Mouse (Mus musculus): Measurements from ENCODE around the gene Pecr. TPM values are rescaled to one million over a fixed set of nuclear protein-coding genes. Genes with fewer than 3 reads are reported as not detected.
A peak's percentile ranks its signal among the peaks of the same experiment; 100 is the strongest.

Pecr gene
- polyA plus RNA-seq, 1 experiment from 2014 or later = 84.2 TPM

GRCm38 (mm10) chr1:72278085-72278484, 6.0 kb downstream of the Pecr start:
- no peak overlapping the region for H3K4me3 ChIP-seq (ENCODE audit: low read depth, low read length)
- no peak overlapping the region for H3K4me2 ChIP-seq (ENCODE audit: low read depth, low read length)
- H3K4me1 ChIP-seq (ENCODE audit: control insufficient read depth, low read depth, low read length) = no peaks in the 10 kb centered on the region; the same call in 1 of the 2 replicates
- peaks cover 7% of the 10 kb centered on the region for H3K36me3 ChIP-seq (ENCODE audit: control insufficient read depth, insufficient read depth)
- H3K9ac ChIP-seq (ENCODE audit: low read depth, low read length) = no peak overlapping the region
- ATAC-seq (ENCODE audit: low read depth) = no peak
- WGBS (ENCODE audit: insufficient replicate concordance) = 74% methylated on average over 3 of the region's 3 CpGs
- H3K27ac ChIP-seq (ENCODE audit: low read length) = no peak overlapping the region
- H3K9me3 ChIP-seq (replicated peaks; ENCODE audit: control insufficient read depth, low read length) = no peaks in the 10 kb centered on the region
- H3K27me3 ChIP-seq (ENCODE audit: control insufficient read depth, insufficient read depth, low read depth, low read length) = no peaks in the 10 kb centered on the region

- Histone ChIP-seq H3K27ac (ENCODE audit: low read length) (no peak overlapping the region), H3K27me3 (ENCODE audit: control insufficient read depth, insufficient read depth, low read depth, low read length) (no peaks in the 10 kb centered on the region), H3K9ac (ENCODE audit: low read depth, low read length) (no peak overlapping the region), H3K4me3 (ENCODE audit: low read depth, low read length) (no peak overlapping the region), H3K36me3 (ENCODE audit: control insufficient read depth, insufficient read depth) (no peaks in the 10 kb centered on the region), H3K4me2 (ENCODE audit: low read depth, low read length) (no peak overlapping the region), H3K9me3 (replicated peaks; ENCODE audit: control insufficient read depth, low read length) (no peaks in the 10 kb centered on the region), H3K4me1 (ENCODE audit: control insufficient read depth, low read depth, low read length) (peaks cover 5% of the 10 kb centered on the region)
- 0 out of 2 replicates have a peak, but pooled peaks have one; percentile 21 for ATAC-seq (ENCODE audit: low read depth)
- WGBS (ENCODE audit: insufficient replicate concordance) = 65% methylated on average over 3 of the region's 3 CpGs
These were observed 21.0 kb downstream of the Pecr start for GRCm38 (mm10) chr1:72263099-72263498.

- H3K27ac ChIP-seq (ENCODE audit: low read length) = no peak overlapping the region
- WGBS (ENCODE audit: insufficient replicate concordance) = 73% methylated on average over 9 of the region's 9 CpGs
- H3K27me3 ChIP-seq (ENCODE audit: control insufficient read depth, insufficient read depth, low read depth, low read length) = no peaks in the 10 kb centered on the region
- no peak overlapping the region for H3K9ac ChIP-seq (ENCODE audit: low read depth, low read length)
- no peak overlapping the region for H3K4me2 ChIP-seq (ENCODE audit: low read depth, low read length)
- no peak for ATAC-seq (ENCODE audit: low read depth)
- no peak overlapping the region for H3K4me3 ChIP-seq (ENCODE audit: low read depth, low read length)
- H3K4me1 ChIP-seq (ENCODE audit: control insufficient read depth, low read depth, low read length) = peaks cover 23% of the 10 kb centered on the region
- no peaks in the 10 kb centered on the region for H3K36me3 ChIP-seq (ENCODE audit: control insufficient read depth, insufficient read depth)
- H3K9me3 ChIP-seq (replicated peaks; ENCODE audit: control insufficient read depth, low read length) = no peaks in the 10 kb centered on the region
These were observed 27.5 kb downstream of the Pecr start for GRCm38 (mm10) chr1:72256381-72257256.

GRCm38 (mm10) chr1:72255854-72256175, 28.3 kb downstream of the Pecr start:
- peak overlapping the region; percentile 73 for H3K27ac ChIP-seq (ENCODE audit: low read length)
- H3K36me3 ChIP-seq (ENCODE audit: control insufficient read depth, insufficient read depth) = no peaks in the 10 kb centered on the region
- no peaks in the 10 kb centered on the region for H3K9me3 ChIP-seq (replicated peaks; ENCODE audit: control insufficient read depth, low read length)
- ATAC-seq (ENCODE audit: low read depth) = no peak
- peak overlapping the region; percentile 83 for H3K4me2 ChIP-seq (ENCODE audit: low read depth, low read length)
- H3K4me1 ChIP-seq (ENCODE audit: control insufficient read depth, low read depth, low read length) = peaks cover 23% of the 10 kb centered on the region
- no peak overlapping the region for H3K4me3 ChIP-seq (ENCODE audit: low read depth, low read length)
- H3K9ac ChIP-seq (ENCODE audit: low read depth, low read length) = no peak overlapping the region; the same call in 1 of the 2 replicates
- H3K27me3 ChIP-seq (ENCODE audit: control insufficient read depth, insufficient read depth, low read depth, low read length) = no peaks in the 10 kb centered on the region
- WGBS (ENCODE audit: insufficient replicate concordance) = 43% methylated on average over 11 of the region's 11 CpGs

GRCm38 (mm10) chr1:72255062-72255853, 28.9 kb downstream of the Pecr start:
- Histone ChIP-seq H3K27me3 (ENCODE audit: control insufficient read depth, insufficient read depth, low read depth, low read length) (no peaks in the 10 kb centered on the region), H3K4me1 (ENCODE audit: control insufficient read depth, low read depth, low read length) (peaks cover 23% of the 10 kb centered on the region), H3K4me2 (ENCODE audit: low read depth, low read length) (peak overlapping the region; percentile 83), H3K4me3 (ENCODE audit: low read depth, low read length) (peak overlapping the region; percentile 54; the same call in 1 of the 2 replicates), H3K9me3 (replicated peaks; ENCODE audit: control insufficient read depth, low read length) (no peaks in the 10 kb centered on the region), H3K36me3 (ENCODE audit: control insufficient read depth, insufficient read depth) (no peaks in the 10 kb centered on the region), H3K9ac (ENCODE audit: low read depth, low read length) (peak overlapping the region; percentile 15; the same call in 1 of the 2 replicates), H3K27ac (ENCODE audit: low read length) (peak overlapping the region; percentile 73)
- WGBS (ENCODE audit: insufficient replicate concordance) = 1% methylated on average over 15 of the region's 15 CpGs
- peak; percentile 88 for ATAC-seq (ENCODE audit: low read depth)

GRCm38 (mm10) chr1:72254545-72255061, 29.5 kb downstream of the Pecr start:
- peak overlapping the region; percentile 54 for H3K4me3 ChIP-seq (ENCODE audit: low read depth, low read length)
- H3K4me2 ChIP-seq (ENCODE audit: low read depth, low read length) = peak overlapping the region; percentile 83
- H3K4me1 ChIP-seq (ENCODE audit: control insufficient read depth, low read depth, low read length) = peaks cover 23% of the 10 kb centered on the region
- H3K36me3 ChIP-seq (ENCODE audit: control insufficient read depth, insufficient read depth) = no peaks in the 10 kb centered on the region
- H3K27ac ChIP-seq (ENCODE audit: low read length) = peak overlapping the region; percentile 76
- no peaks in the 10 kb centered on the region for H3K27me3 ChIP-seq (ENCODE audit: control insufficient read depth, insufficient read depth, low read depth, low read length)
- peak; percentile 75 for ATAC-seq (ENCODE audit: low read depth)
- no peaks in the 10 kb centered on the region for H3K9me3 ChIP-seq (replicated peaks; ENCODE audit: control insufficient read depth, low read length)
- under 1% methylated on average over 35 of the region's 35 CpGs for WGBS (ENCODE audit: insufficient replicate concordance)
- peak overlapping the region; percentile 60; the same call in 1 of the 2 replicates for H3K9ac ChIP-seq (ENCODE audit: low read depth, low read length)

GRCm38 (mm10) chr1:72253881-72254491, 30.1 kb downstream of the Pecr start:
- peak overlapping the region; percentile 60; the same call in 1 of the 2 replicates for H3K9ac ChIP-seq (ENCODE audit: low read depth, low read length)

GRCm38 (mm10) chr1:72251806-72252205, 32.3 kb downstream of the Pecr start:
- peaks cover 18% of the 10 kb centered on the region for H3K4me1 ChIP-seq (ENCODE audit: control insufficient read depth, low read depth, low read length)
- no peak overlapping the region for H3K4me3 ChIP-seq (ENCODE audit: low read depth, low read length)
- 69% methylated on average over 1 of the region's 1 CpGs for WGBS (ENCODE audit: insufficient replicate concordance)
- ATAC-seq (ENCODE audit: low read depth) = no peak
- H3K4me2 ChIP-seq (ENCODE audit: low read depth, low read length) = no peak overlapping the region
- H3K9ac ChIP-seq (ENCODE audit: low read depth, low read length) = no peak overlapping the region
- H3K27me3 ChIP-seq (ENCODE audit: control insufficient read depth, insufficient read depth, low read depth, low read length) = no peaks in the 10 kb centered on the region
- H3K9me3 ChIP-seq (replicated peaks; ENCODE audit: control insufficient read depth, low read length) = no peaks in the 10 kb centered on the region
- no peaks in the 10 kb centered on the region for H3K36me3 ChIP-seq (ENCODE audit: control insufficient read depth, insufficient read depth)
- no peak overlapping the region for H3K27ac ChIP-seq (ENCODE audit: low read length)

More at GRCm38 (mm10) chr1:72253881-72254491, 30.1 kb downstream of the Pecr start:
- 25% methylated on average over 11 of the region's 11 CpGs for WGBS (ENCODE audit: insufficient replicate concordance)
- H3K27ac ChIP-seq (ENCODE audit: low read length) = no peak overlapping the region
- H3K27me3 ChIP-seq (ENCODE audit: control insufficient read depth, insufficient read depth, low read depth, low read length) = no peaks in the 10 kb centered on the region
- H3K4me1 ChIP-seq (ENCODE audit: control insufficient read depth, low read depth, low read length) = peaks cover 23% of the 10 kb centered on the region
- peak overlapping the region; percentile 83 for H3K4me2 ChIP-seq (ENCODE audit: low read depth, low read length)
- H3K36me3 ChIP-seq (ENCODE audit: control insufficient read depth, insufficient read depth) = no peaks in the 10 kb centered on the region
- ATAC-seq (ENCODE audit: low read depth) = no peak
- peak overlapping the region; percentile 54 for H3K4me3 ChIP-seq (ENCODE audit: low read depth, low read length)
- no peaks in the 10 kb centered on the region for H3K9me3 ChIP-seq (replicated peaks; ENCODE audit: control insufficient read depth, low read length)

Measured in liver, embryonic 16.5 days (tissue).